Comparison of ENCODE assay signal across 21 mouse cellular contexts in genomic region chr14:119057014-119057413, GRCm38 (mm10).
"Had no signal": no experiment of that assay in that cellular context is flagged by ENCODE, and none has a peak within 500 bp of the region (broad histone marks: within the 10 kb centered on the region; RNA-seq: fewer than 3 reads in every experiment).

No protein-coding gene starts in this region.

- ATAC-seq: liver, postnatal 0 days; lung, postnatal 0 days; midbrain, embryonic 16.5 days had no signal

- H3K4me1 ChIP-seq: lung, embryonic 15.5 days; megakaryocyte, embryonic 14.5 days; midbrain, embryonic 12.5 days; neural tube, embryonic 13.5 days; neural tube, embryonic 15.5 days; stomach, embryonic 15.5 days had no signal

- H3K27me3 ChIP-seq: liver, embryonic 15.5 days; lung, embryonic 15.5 days; megakaryocyte, embryonic 14.5 days; midbrain, embryonic 12.5 days; neural tube, embryonic 13.5 days; neural tube, embryonic 15.5 days; stomach, embryonic 15.5 days had no signal

- DNase-seq: liver, postnatal 0 days; lung, adult 2 months; lung, postnatal 14 days; lung, postnatal 36 days; midbrain, embryonic 14.5 days; right cerebral cortex, postnatal 14 days; thymus, adult 2 months; thymus, postnatal 25 days; thymus, postnatal 4 days had no signal

- H3K27ac ChIP-seq: liver, embryonic 15.5 days; lung, embryonic 15.5 days; macrophage; midbrain, embryonic 12.5 days; neural tube, embryonic 13.5 days; neural tube, embryonic 15.5 days; stomach, embryonic 15.5 days; stomach, postnatal 0 days had no signal

- H3K9ac ChIP-seq: liver, embryonic 15.5 days; liver, postnatal 0 days; lung, embryonic 15.5 days; midbrain, embryonic 12.5 days; neural tube, embryonic 13.5 days; neural tube, embryonic 15.5 days; stomach, embryonic 15.5 days had no signal

- H3K36me3 ChIP-seq: liver, embryonic 15.5 days; stomach, embryonic 15.5 days had no signal

- H3K4me3 ChIP-seq: liver, embryonic 15.5 days; lung, embryonic 15.5 days; megakaryocyte, embryonic 14.5 days; midbrain, embryonic 12.5 days; myocyte; neural tube, embryonic 13.5 days; neural tube, embryonic 15.5 days; stomach, embryonic 15.5 days had no signal

- H3K4me2 ChIP-seq: liver, embryonic 15.5 days; lung, embryonic 15.5 days; midbrain, embryonic 12.5 days; neural tube, embryonic 13.5 days; neural tube, embryonic 15.5 days; stomach, embryonic 15.5 days had no signal

- H3K9me3 ChIP-seq: liver, embryonic 15.5 days; lung, embryonic 15.5 days; megakaryocyte, embryonic 14.5 days; midbrain, embryonic 12.5 days; neural tube, embryonic 13.5 days; neural tube, embryonic 15.5 days; stomach, embryonic 15.5 days had no signal
